Mouse (Mus musculus): ENCODE results near the gene Zfp449. TPM values are rescaled to one million over a fixed set of nuclear protein-coding genes. Genes with fewer than 3 reads are reported as not detected.

The Zfp449 gene
- polyA plus RNA-seq (2017; shearing (Covaris generic)), result 1 to 10 TPM; 1.8 to 2.5 TPM

GRCm38 (mm10) chrX:56346176-56346931, at the start of gene Zfp449:
TSS of gene Zfp449 (plus strand) at chrX:56346400.

GRCm38 (mm10) chrX:56374431-56375128, 28.4 kb downstream of the Zfp449 start, which contains the start of gene Smim10l2a:
TSS of gene Smim10l2a (plus strand) at chrX:56374586.

Other genes starting within 250 kb of the Zfp449 start
- gene 3830403N18Rik, start 209.8 kb upstream of the Zfp449 start, polyA plus RNA-seq (2017; shearing (Covaris generic)), result 1 to 10 TPM; 2.2 to 3.0 TPM
- gene Gm773, start 133.5 kb upstream of the Zfp449 start, polyA plus RNA-seq (2017; shearing (Covaris generic)), result not detected
- gene Smim10l2a, start 28.2 kb downstream of the Zfp449 start, polyA plus RNA-seq (2017; shearing (Covaris generic)), result 10 to 100 TPM; 10.2 to 10.7 TPM
- not detected for gene Gm2174, start 101.6 kb downstream of the Zfp449 start, polyA plus RNA-seq (2017; shearing (Covaris generic))
- gene Ints6l, start 108.5 kb downstream of the Zfp449 start, polyA plus RNA-seq (2017; shearing (Covaris generic)), result 10 to 100 TPM; 33.5 to 36.5 TPM
- gene Gm10477, start 178.3 kb downstream of the Zfp449 start, polyA plus RNA-seq (2017; shearing (Covaris generic)), result not detected
- gene Gm648, start 203.2 kb downstream of the Zfp449 start, polyA plus RNA-seq (2017; shearing (Covaris generic)), result not detected

Measured in inflammation-experienced regulatory T-cells (primary cell).